Mouse (Mus musculus): ENCODE measurements around the gene Fxyd3. TPM values are rescaled to one million over a fixed set of nuclear protein-coding genes. Genes with fewer than 3 reads are reported as not detected.

Gene Fxyd3
- polyA plus RNA-seq, 1 experiment, result 1.9 TPM

GRCm38 (mm10) chr7:31033409-31034165 lies 42.9 kb downstream of the Fxyd3 start:
- no peak overlapping the region for H3K9ac ChIP-seq (ENCODE audit: low read depth, poor library complexity, severe bottlenecking)
- H3K4me1 ChIP-seq (ENCODE audit: control insufficient read depth, insufficient read depth, low read length), result no peaks in the 10 kb centered on the region
- no peak overlapping the region for H3K4me3 ChIP-seq (ENCODE audit: low read depth, low read length)
- no peaks in the 10 kb centered on the region for H3K36me3 ChIP-seq (ENCODE audit: control insufficient read depth, insufficient read depth, low read length, poor library complexity, severe bottlenecking)
- TF ChIP-seq CTCF (IDR thresholded peaks at IDR 0.05; ENCODE audit: low read depth, low read length) (no peak), POLR2A (IDR thresholded peaks at IDR 0.05; ENCODE audit: insufficient read depth, low read length) (no peak)
- H3K27ac ChIP-seq (ENCODE audit: insufficient read depth, low read length), result no peak overlapping the region
- no peaks in the 10 kb centered on the region for H3K9me3 ChIP-seq (replicated peaks; ENCODE audit: control insufficient read depth, insufficient read depth, low read length, poor library complexity, severe bottlenecking)
- H3K27me3 ChIP-seq (ENCODE audit: control insufficient read depth, insufficient read depth, low read length, poor library complexity, severe bottlenecking), result no peaks in the 10 kb centered on the region

GRCm38 (mm10) chr7:31031731-31032130 lies 44.8 kb downstream of the Fxyd3 start:
- H3K4me3 ChIP-seq (ENCODE audit: low read depth, low read length), result no peak overlapping the region
- no peaks in the 10 kb centered on the region for H3K4me1 ChIP-seq (ENCODE audit: control insufficient read depth, insufficient read depth, low read length)
- H3K9ac ChIP-seq (ENCODE audit: low read depth, poor library complexity, severe bottlenecking), result no peak overlapping the region
- H3K9me3 ChIP-seq (replicated peaks; ENCODE audit: control insufficient read depth, insufficient read depth, low read length, poor library complexity, severe bottlenecking), result no peaks in the 10 kb centered on the region
- H3K27me3 ChIP-seq (ENCODE audit: control insufficient read depth, insufficient read depth, low read length, poor library complexity, severe bottlenecking), result no peaks in the 10 kb centered on the region
- H3K27ac ChIP-seq (ENCODE audit: insufficient read depth, low read length), result no peak overlapping the region
- TF ChIP-seq CTCF (IDR thresholded peaks at IDR 0.05; ENCODE audit: low read depth, low read length) (no peak), EP300 (IDR thresholded peaks at IDR 0.05; ENCODE audit: insufficient read depth, low read depth, low read length) (no peak), POLR2A (IDR thresholded peaks at IDR 0.05; ENCODE audit: insufficient read depth, low read length) (no peak)
- no peaks in the 10 kb centered on the region for H3K36me3 ChIP-seq (ENCODE audit: control insufficient read depth, insufficient read depth, low read length, poor library complexity, severe bottlenecking)

GRCm38 (mm10) chr7:31030717-31031116 lies 45.8 kb downstream of the Fxyd3 start:
- Histone ChIP-seq H3K27ac (ENCODE audit: insufficient read depth, low read length) (no peak overlapping the region), H3K27me3 (ENCODE audit: control insufficient read depth, insufficient read depth, low read length, poor library complexity, severe bottlenecking) (no peaks in the 10 kb centered on the region), H3K9me3 (replicated peaks; ENCODE audit: control insufficient read depth, insufficient read depth, low read length, poor library complexity, severe bottlenecking) (no peaks in the 10 kb centered on the region)

GRCm38 (mm10) chr7:31028609-31029008 lies 47.9 kb downstream of the Fxyd3 start:
- Histone ChIP-seq H3K27ac (ENCODE audit: insufficient read depth, low read length) (no peak overlapping the region), H3K36me3 (ENCODE audit: control insufficient read depth, insufficient read depth, low read length, poor library complexity, severe bottlenecking) (no peaks in the 10 kb centered on the region), H3K27me3 (ENCODE audit: control insufficient read depth, insufficient read depth, low read length, poor library complexity, severe bottlenecking) (no peaks in the 10 kb centered on the region), H3K4me1 (ENCODE audit: control insufficient read depth, insufficient read depth, low read length) (no peaks in the 10 kb centered on the region), H3K4me3 (ENCODE audit: low read depth, low read length) (0 out of 2 replicates have a peak overlapping the region, but pooled peaks have one; percentile 34), H3K9me3 (replicated peaks; ENCODE audit: control insufficient read depth, insufficient read depth, low read length, poor library complexity, severe bottlenecking) (no peaks in the 10 kb centered on the region), H3K9ac (ENCODE audit: low read depth, poor library complexity, severe bottlenecking) (no peak overlapping the region)
- TF ChIP-seq POLR2A (IDR thresholded peaks at IDR 0.05; ENCODE audit: insufficient read depth, low read length) (no peak), EP300 (IDR thresholded peaks at IDR 0.05; ENCODE audit: insufficient read depth, low read depth, low read length) (no peak), CTCF (IDR thresholded peaks at IDR 0.05; ENCODE audit: low read depth, low read length) (no peak)

More at GRCm38 (mm10) chr7:31030717-31031116, 45.8 kb downstream of the Fxyd3 start:
- H3K36me3 ChIP-seq (ENCODE audit: control insufficient read depth, insufficient read depth, low read length, poor library complexity, severe bottlenecking), result no peaks in the 10 kb centered on the region
- no peak overlapping the region for H3K9ac ChIP-seq (ENCODE audit: low read depth, poor library complexity, severe bottlenecking)
- TF ChIP-seq EP300 (IDR thresholded peaks at IDR 0.05; ENCODE audit: insufficient read depth, low read depth, low read length) (no peak), CTCF (IDR thresholded peaks at IDR 0.05; ENCODE audit: low read depth, low read length) (no peak), POLR2A (IDR thresholded peaks at IDR 0.05; ENCODE audit: insufficient read depth, low read length) (no peak)
- H3K4me3 ChIP-seq (ENCODE audit: low read depth, low read length), result no peak overlapping the region
- H3K4me1 ChIP-seq (ENCODE audit: control insufficient read depth, insufficient read depth, low read length), result no peaks in the 10 kb centered on the region

Other genes with a start within 250 kb of the Fxyd3 start
- gene Ffar3, start 220.5 kb downstream of the Fxyd3 start, polyA plus RNA-seq (2011; ENCODE audit: insufficient read depth, insufficient read length, low read depth, missing spikeins), result not detected in 2 replicates
- not detected in 2 replicates for gene Ffar1, start 215.1 kb downstream of the Fxyd3 start, polyA plus RNA-seq (2011; ENCODE audit: insufficient read depth, insufficient read length, low read depth, missing spikeins)
- gene Cd22, start 196.4 kb downstream of the Fxyd3 start, polyA plus RNA-seq (2011; ENCODE audit: insufficient read depth, insufficient read length, low read depth, missing spikeins), result not detected in 2 replicates
- gene Mag, start 161.8 kb downstream of the Fxyd3 start, polyA plus RNA-seq (2011; ENCODE audit: insufficient read depth, insufficient read length, low read depth, missing spikeins), result 0.85 TPM in 1 of 2 replicates, not detected in the other
- gene Hamp2, start 152.0 kb downstream of the Fxyd3 start, polyA plus RNA-seq (2011; ENCODE audit: insufficient read depth, insufficient read length, low read depth, missing spikeins), result not detected in 2 replicates
- gene Hamp, start 132.7 kb downstream of the Fxyd3 start, polyA plus RNA-seq (2011; ENCODE audit: insufficient read depth, insufficient read length, low read depth, missing spikeins), result not detected in 2 replicates
- gene Usf2, start 119.9 kb downstream of the Fxyd3 start, polyA plus RNA-seq (2011; ENCODE audit: insufficient read depth, insufficient read length, low read depth, missing spikeins), result 62.7 and 71.4 TPM in 2 replicates
- 39.1 and 42.9 TPM in 2 replicates for gene Lsr, start 103.2 kb downstream of the Fxyd3 start, polyA plus RNA-seq (2011; ENCODE audit: insufficient read depth, insufficient read length, low read depth, missing spikeins)
- gene Fam187b, start 102.9 kb downstream of the Fxyd3 start, polyA plus RNA-seq (2011; ENCODE audit: insufficient read depth, insufficient read length, low read depth, missing spikeins), result 3.4 and 3.5 TPM in 2 replicates
- gene Fxyd5, start 34.2 kb downstream of the Fxyd3 start, polyA plus RNA-seq (2011; ENCODE audit: insufficient read depth, insufficient read length, low read depth, missing spikeins), result 4.9 and 6.0 TPM in 2 replicates
- gene Fxyd7, start 25.2 kb downstream of the Fxyd3 start, polyA plus RNA-seq (2011; ENCODE audit: insufficient read depth, insufficient read length, low read depth, missing spikeins), result not detected in 2 replicates
- 2.1 TPM in 2 replicates for gene Fxyd1, start 19.5 kb downstream of the Fxyd3 start, polyA plus RNA-seq (2011; ENCODE audit: insufficient read depth, insufficient read length, low read depth, missing spikeins)
- gene Lgi4, start 17.4 kb downstream of the Fxyd3 start, polyA plus RNA-seq (2011; ENCODE audit: insufficient read depth, insufficient read length, low read depth, missing spikeins), result 0.88 TPM in 1 of 2 replicates, not detected in the other
- 27.6 and 28.7 TPM in 2 replicates for gene Hpn, start 38.6 kb upstream of the Fxyd3 start, polyA plus RNA-seq (2011; ENCODE audit: insufficient read depth, insufficient read length, low read depth, missing spikeins)
- 26.1 and 27.5 TPM in 2 replicates for gene Scn1b, start 50.3 kb upstream of the Fxyd3 start, polyA plus RNA-seq (2011; ENCODE audit: insufficient read depth, insufficient read length, low read depth, missing spikeins)
- 52.0 and 54.9 TPM in 2 replicates for gene Gramd1a, start 79.2 kb upstream of the Fxyd3 start, polyA plus RNA-seq (2011; ENCODE audit: insufficient read depth, insufficient read length, low read depth, missing spikeins)
- not detected in 2 replicates for gene Scgb2b2, start 213.8 kb upstream of the Fxyd3 start, polyA plus RNA-seq (2011; ENCODE audit: insufficient read depth, insufficient read length, low read depth, missing spikeins)
- not detected in 2 replicates for gene Scgb1b2, start 215.1 kb upstream of the Fxyd3 start, polyA plus RNA-seq (2011; ENCODE audit: insufficient read depth, insufficient read length, low read depth, missing spikeins)

Measured in ES-Bruce4 (cell line).